Mouse (Mus musculus): ENCODE data around the gene Fbxl16.
A peak's percentile ranks its signal among the peaks of the same experiment; 100 is the strongest.

The Fbxl16 gene

DNA sequence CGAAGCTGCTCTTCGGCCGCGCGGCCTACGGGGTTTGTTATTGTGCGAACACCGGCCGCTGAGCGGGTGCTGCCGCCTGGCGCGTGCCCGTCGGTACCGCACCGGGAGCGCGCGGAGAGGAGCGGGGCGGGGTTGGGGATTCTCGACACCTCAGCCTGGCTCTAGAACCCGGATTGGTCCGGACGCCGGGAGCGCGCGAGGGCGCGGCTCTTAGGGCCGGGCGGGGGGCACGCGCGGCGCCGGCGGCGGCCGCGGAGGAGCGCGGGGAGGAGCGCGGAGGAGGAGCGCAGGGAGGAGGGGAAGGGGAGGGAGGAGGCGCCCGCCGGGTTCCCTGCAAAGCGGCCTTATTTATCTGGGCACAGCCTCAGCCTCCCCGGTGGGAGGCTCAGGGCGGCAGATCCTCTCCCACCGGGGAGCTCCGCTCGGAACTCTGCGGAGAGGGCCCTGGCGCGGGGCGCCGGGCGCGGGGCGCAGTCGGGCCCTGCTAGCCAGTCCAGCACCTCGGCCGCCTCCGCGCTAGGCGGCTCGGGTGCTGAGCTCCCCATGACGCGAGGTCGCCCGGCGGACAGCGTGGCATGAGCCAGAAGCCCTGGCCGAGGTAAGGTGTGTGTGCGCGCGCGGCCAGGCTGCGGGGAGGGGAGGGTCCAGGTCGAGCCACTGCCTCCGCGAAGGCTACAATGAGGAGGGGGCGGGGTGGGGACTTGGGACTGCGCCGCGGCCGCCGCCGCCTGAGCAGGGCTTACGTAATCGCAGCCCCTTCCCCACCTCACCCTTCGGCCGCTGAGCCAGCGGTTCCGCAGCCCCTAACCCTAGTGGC, at the start of gene Fbxl16:
Gene Fbxl16 (plus strand): TSS at position 297 of the 817 bp plus-strand sequence.
- DNase-seq = peak; percentile 94 to 97

- DNase-seq = no peak
Observed at GRCm38 (mm10) chr17:25760148-25760547, 48.7 kb upstream of the Fbxl16 start.

- no peak for DNase-seq
Observed at GRCm38 (mm10) chr17:25761561-25761970, 47.3 kb upstream of the Fbxl16 start.

DNA sequence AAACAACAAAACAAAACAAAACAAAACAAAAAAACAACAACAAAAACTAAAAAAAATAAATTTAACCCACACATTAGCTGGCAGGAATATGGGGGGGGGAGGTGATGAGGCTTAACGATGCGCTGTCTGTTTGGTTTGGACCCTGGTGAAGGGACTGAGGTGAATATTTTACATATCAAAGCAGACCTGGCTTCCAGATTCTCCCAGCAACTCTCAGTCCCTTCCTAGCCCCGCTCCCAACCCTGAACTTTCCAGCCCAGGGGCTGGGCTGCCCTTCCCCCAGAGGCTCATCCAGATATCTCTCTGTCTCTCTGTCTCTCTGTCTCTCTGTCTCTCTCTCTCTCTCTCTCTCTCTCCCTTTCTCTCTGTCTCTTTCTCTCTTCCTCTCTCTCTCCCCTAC, 46.3 kb upstream of the Fbxl16 start:
- no peak for DNase-seq

DNA sequence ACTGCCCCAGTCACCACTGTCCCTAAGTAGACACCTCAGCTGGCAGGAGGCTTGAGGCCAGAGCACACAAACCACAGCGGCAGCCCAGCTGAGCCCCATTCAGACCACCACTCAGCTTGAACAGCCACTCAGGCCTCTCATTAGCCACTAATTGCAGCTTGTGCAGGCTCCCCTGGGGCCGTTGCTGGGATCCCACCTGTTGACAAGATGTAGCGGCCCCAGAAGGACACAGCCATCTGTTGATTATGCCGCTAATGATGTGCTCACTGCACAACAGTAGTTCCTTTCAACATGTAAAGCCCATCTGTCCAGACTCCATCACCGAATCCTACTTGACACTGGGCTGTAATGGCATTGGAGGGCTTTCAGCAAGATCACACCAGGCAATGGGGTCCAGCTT, 43.0 kb upstream of the Fbxl16 start:
- no peak for DNase-seq

GRCm38 (mm10) chr17:25769331-25769730, 39.6 kb upstream of the Fbxl16 start:
- DNase-seq = no peak

DNA sequence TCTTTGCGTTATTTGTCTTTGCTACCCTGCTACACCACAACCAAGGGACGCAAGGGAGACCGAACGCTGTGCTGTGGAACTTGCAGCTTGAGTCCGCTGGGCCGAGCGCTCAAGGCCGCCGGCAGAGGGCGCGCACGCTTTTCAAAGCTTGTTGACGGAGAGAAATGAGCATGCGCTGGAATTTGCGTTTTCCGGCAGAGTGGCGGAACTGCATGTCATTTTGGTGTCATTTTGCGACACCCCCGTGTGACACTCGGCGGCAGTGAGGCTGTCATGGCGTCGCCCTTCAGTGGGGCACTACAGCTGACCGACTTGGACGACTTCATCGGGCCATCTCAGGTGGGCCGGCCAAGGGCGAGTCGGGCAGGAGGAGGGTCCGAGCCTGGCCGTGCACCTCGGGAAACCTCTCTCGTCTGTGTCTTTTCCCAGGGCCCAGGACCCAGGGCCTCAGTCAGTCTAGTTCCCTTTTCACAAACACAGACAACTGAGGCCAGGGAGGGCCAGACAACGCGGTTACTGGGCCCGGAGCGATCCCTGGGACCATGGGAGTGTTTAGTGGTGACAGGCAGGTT, 35.2 kb upstream of the Fbxl16 start, which contains the start of gene Narfl:
Gene Narfl (plus strand): TSS at position 228 of the 572 bp plus-strand sequence.
- peak; percentile 99 for DNase-seq

DNA sequence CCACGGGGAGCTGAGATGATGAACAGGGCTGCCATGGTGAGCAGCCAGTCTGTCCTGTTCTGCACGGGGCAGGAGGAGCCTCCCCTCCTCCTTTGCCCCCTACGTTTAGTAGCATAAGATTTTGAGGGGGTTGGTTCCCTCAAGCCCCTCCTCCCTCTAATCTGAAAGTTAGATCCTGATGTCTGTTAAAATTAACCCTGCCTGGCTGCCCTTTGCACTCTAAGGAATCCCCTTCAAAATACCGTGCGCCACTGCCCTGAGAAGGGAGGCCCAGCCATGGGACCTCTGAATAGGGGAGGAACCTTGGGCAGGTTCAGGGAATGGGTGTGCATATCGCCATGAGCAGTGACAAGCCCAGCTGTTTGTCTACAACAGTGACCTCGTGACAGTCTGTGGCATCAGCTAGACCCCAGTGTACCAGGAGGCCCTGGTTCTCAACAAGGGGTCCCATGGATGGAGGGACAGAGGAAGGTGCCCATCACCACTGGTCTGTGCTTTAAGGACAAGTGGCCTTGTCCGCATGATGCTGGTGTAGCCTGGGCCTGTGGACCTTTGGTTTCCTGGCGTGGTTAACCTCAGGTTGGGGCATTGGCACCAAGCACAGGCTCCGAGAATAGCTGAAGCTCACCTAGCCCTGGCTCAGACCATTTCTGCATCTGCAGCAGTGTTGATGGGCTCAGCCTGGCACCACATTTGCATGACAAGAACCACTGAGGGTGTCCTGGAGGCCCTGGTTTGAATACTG, 33.4 kb upstream of the Fbxl16 start:
- no peak for DNase-seq

DNA sequence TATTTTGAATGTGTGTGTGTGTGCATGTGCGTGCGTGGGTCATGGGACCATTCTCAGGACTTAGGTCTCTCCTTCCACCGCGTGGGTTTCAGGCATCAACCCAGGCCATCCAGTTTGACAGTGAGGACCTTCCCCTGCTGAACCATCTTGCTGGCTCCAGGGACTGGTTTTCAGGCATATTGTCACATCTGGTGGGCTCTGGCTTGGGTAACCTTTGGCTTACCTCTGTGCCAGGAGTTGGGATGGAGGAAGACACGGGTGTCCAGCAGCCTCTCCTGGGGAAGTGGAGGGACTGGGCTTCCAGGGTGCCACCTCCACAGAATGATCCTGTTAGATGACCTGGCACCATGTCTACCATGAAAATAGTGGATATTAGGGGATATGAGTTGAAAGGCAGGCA, 30.9 kb upstream of the Fbxl16 start:
- no peak for DNase-seq

- DNase-seq = no peak
Observed at GRCm38 (mm10) chr17:25781339-25781738, 27.5 kb upstream of the Fbxl16 start.

DNA sequence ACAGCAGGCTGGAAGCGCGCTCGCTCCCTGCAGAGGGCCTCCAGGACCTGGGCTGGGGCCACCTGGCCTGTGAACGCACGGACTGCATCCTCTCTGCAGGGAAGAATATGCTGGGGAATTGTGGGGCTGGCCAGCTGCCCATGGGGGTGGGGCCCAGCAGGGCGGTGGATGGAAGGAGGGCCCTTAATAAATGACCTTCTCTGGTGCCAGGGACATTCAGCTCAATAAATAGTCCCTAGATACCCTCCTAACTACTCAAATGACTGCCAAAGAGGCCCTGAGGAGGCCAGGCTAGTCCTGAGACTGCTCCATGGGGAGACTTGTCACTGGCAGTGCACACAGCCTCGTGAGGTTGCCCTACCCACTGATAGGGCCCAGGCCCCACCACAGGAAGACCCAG, 25.8 kb upstream of the Fbxl16 start:
- DNase-seq = peak in 1 of 2 experiments; percentile 68

DNA sequence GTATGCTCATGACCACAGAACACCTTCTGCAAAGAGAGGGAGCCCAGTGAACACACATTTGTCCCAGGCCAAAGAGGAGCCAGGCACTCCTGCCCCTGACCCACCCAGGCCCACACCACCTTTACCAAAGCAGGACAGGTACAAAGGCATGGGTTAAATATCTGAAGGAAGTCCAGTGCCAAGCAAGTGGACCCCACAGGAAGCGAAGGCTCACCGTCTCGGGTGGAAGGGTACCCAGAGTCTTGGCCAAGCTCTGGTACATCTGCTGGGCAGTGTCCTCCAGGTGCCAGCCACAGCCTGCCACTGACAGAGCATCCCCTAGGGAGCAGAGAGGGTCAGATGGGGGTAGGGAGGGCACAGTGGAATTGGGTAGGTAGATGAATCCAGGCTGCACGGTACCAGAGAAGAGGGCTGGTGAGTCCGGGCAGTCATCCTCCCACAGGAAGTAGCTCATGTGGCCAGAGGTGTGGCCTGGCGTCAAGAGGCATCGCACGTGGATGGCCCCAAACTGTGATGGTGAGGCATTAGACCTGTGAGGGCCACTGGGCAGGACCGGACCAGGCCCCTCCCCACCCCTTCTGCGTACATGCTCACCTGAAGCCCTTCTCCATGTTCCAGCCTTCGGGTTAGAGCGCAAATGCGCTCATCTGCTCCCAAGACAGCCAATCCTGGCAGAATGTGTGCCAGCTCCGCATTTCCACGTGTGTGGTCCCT, 24.9 kb upstream of the Fbxl16 start:
- DNase-seq = no peak

GRCm38 (mm10) chr17:25785281-25785745, 23.6 kb upstream of the Fbxl16 start, which contains the start of gene Haghl:
TSS of gene Haghl (minus strand) at chr17:25785673.
- peak; percentile 97 to 99 for DNase-seq

DNA sequence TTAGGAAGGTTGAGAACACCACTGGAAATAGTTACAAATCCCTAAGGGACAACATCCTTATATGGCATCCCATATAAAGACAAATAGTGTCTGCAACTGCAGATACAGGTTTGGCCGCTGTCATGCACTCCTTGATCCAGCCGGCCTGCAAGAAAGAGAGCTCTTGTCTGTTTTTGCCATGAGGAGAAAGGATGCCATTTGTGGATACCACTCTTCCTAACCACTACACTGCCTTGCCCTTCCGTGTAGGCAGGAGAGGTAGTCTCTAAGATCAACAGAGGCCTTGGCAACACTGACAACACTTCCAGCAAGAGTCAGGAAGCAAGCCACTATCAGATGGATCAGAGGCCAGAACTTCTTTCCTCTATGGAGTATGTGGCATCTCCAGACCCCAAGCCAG, 22.6 kb upstream of the Fbxl16 start, which contains the start of gene Ccdc78:
Gene Ccdc78 (plus strand): TSS at position 301 of the 400 bp plus-strand sequence.
- no peak for DNase-seq

- no peak for DNase-seq
Observed at GRCm38 (mm10) chr17:25786781-25787504, 21.9 kb upstream of the Fbxl16 start.

- DNase-seq = no peak
Observed at GRCm38 (mm10) chr17:25791320-25791842, 17.5 kb upstream of the Fbxl16 start.

DNA sequence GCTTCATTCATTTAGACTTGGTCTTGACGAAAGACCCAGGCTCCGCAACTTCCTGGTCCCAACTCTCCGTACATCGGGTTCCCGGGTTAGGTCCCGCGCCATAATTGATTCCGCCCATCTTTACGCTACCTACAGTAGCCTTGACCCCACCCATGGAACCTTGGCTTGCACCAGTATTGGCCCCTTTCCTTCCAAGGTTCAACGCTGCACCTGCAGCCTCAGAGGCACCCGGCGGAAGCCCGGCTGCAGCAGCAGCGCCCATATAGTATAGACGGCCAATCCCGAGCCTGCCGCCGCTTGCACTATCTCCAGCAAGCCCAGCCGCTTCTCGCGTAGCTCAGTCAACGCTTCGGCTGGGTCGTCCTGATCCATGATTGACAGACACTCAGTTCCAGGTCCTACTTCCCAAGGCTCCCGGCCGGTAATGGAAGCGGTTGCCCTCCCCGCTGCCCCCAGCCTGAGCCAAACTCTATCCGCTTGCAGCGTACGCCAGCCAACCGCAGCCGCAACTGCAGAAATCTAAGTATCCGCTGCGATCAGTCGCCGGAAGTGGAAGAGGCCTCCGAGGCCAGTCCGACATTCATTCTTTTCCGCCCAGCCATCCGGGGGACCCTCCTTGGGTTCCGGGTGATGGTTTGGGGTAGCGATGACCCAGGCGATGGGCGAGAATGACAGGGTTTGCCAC, 16.9 kb upstream of the Fbxl16 start:
- DNase-seq = peak; percentile 86 to 90

- peak; percentile 53 to 57 for DNase-seq
Observed at GRCm38 (mm10) chr17:25792615-25793014, 16.3 kb upstream of the Fbxl16 start, which contains the start of gene Fam173a. TSS of gene Fam173a (minus strand) at chr17:25792901.

DNA sequence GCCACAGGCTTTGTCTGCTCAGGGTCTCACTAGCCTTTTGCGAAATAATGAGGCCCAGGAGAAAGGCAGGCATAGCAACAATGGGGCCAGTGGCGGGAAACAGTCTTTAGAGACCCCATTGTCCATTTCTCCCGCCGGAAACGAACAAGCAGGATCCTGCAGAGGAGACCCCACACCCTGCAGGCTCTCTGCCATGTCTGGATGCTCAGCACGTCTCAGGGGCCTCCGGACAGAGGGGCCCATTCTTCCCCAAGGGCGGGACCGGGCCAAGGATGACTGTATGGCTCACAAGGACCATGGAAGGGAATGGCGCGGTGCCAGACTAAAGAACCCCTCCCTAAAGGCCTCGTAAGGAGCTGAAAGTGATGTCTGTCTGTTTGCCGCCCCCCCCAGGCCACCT, 14.7 kb upstream of the Fbxl16 start:
- peak in 1 of 2 experiments; percentile 19 for DNase-seq

GRCm38 (mm10) chr17:25794998-25795397, 13.9 kb upstream of the Fbxl16 start:
- DNase-seq = peak in 1 of 2 experiments; percentile 11

DNA sequence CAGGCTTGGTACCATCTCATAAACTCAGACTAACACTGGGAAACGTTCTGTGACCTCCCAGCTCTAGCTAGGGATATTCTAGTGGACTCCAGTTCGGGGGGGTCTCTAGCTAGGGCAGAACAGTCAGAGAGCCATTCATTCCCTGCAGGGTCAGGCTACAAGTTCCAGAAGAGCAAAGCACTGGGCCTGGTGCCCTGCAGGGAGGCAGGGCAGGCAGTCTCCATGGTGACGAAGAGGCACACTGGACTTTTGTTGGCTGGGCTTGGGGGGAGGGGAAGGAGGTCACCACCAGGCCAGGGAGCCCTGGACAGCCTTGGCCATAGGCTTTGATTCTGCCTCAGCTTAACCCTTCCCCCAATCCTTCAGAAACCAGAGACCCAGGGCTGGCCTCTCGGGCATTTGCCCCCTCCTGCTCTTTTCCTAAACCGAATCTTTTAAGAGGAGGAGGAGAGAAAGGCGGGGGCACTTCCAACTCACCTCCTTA, 13.2 kb upstream of the Fbxl16 start, which contains the start of gene AC134908.4:
Gene AC134908.4 (minus strand): TSS at position 51 of the 484 bp plus-strand sequence.
- no peak for DNase-seq

Data from cerebellum, postnatal 36 days (tissue).